Mouse (Mus musculus): Measurements from ENCODE around the gene Wnt3. TPM values are rescaled to one million over a fixed set of nuclear protein-coding genes. Genes with fewer than 3 reads are reported as not detected.

The Wnt3 gene
- total and polyA plus RNA-seq, 3 experiments = 0.04 TPM; not detected in 2

DNA sequence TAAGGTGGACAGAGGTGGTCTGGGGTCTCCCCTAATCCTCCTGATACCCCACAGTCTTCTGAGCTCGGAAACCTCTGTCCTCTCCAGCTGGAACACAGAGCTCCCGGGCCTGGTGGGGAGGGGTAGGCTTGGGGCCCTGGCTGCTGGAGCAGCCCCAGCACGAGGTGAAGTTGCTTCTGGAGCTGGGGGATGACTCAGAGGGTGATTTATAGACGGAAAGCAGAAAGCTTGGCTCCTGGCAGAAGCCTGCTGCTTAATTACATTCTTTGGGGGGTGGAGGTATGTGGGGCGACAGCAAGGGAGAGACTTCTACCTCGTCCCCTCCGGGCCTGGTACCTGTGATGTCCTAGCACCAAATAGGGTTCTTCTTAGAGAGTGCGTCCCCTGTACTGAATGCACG lies 6.2 kb downstream of the Wnt3 start:
- dilution Hi-C loops (cut with MboI; ENCODE audit: extremely low pct_ligation_motif_present, extremely low pct_unique_long_range_greater_than_20kb, low sequenced_read_pairs) = no loop called here
- peaks cover 0 to 28% of the 10 kb centered on the region in 2 experiments; a peak in 2 of 4 replicates for H3K4me1 ChIP-seq (ENCODE audit: control insufficient read depth in 1 of 2, insufficient read depth in 2 of 2)
- in situ Hi-C loops (cut with MboI; ENCODE audit: low pct_ligation_motif_present, low pct_unique_long_range_greater_than_20kb, low sequenced_read_pairs) = no loop called here
- no peak overlapping the region for H3K4me3 ChIP-seq (replicated peaks in 1 of 3; ENCODE audit: low read depth in 2 of 3, low read length in 2 of 3, poor library complexity in 1 of 3)
- peaks cover 84% of the 10 kb centered on the region for H3K27me3 ChIP-seq (replicated peaks)
- no peak overlapping the region for H3K4me2 ChIP-seq (ENCODE audit: insufficient read depth, low read depth, poor library complexity, severe bottlenecking)
- H3K27ac ChIP-seq (ENCODE audit: insufficient read depth, low read depth) = no peak overlapping the region
- H3K9ac ChIP-seq (ENCODE audit: insufficient read depth, low read depth) = no peak overlapping the region
- no peak for DNase-seq (ENCODE audit: extremely low read depth)
- H3K9me3 ChIP-seq (replicated peaks; ENCODE audit: low read length) = peaks cover 20% of the 10 kb centered on the region
- no peak for TF ChIP-seq EP300 (IDR thresholded peaks at IDR 0.05; ENCODE audit: low read length)
- TF ChIP-seq NRF1 (IDR thresholded peaks at IDR 0.05; ENCODE audit: low read depth, low read length) = no peak
- TF ChIP-seq IRF4 (IDR thresholded peaks at IDR 0.05; ENCODE audit: low read depth, low read length) = no peak
- TF ChIP-seq SIN3A (IDR thresholded peaks at IDR 0.05; ENCODE audit: low read length) = no peak
- no peak for TF ChIP-seq MYC (IDR thresholded peaks at IDR 0.05; ENCODE audit: low read depth, low read length)
- no peak for TF ChIP-seq E2F4 (IDR thresholded peaks at IDR 0.05; ENCODE audit: insufficient replicate concordance, low read depth, low read length)
- no peak for TF ChIP-seq UBTF (IDR thresholded peaks at IDR 0.05; ENCODE audit: low read depth, low read length)
- TF ChIP-seq BHLHE40 (IDR thresholded peaks at IDR 0.05; ENCODE audit: low read depth, low read length) = no peak
- TF ChIP-seq RAD21 (IDR thresholded peaks at IDR 0.05; ENCODE audit: low read depth, low read length) = no peak
- TF ChIP-seq CTCF (conservative IDR thresholded peaks at IDR 0.05 in 1 of 2, IDR thresholded peaks at IDR 0.05 in 1 of 2; ENCODE audit: low read depth in 2 of 2, low read length in 2 of 2) = no peak
- no peak for TF ChIP-seq ZNF384 (IDR thresholded peaks at IDR 0.05; ENCODE audit: low read depth, low read length)
- TF ChIP-seq ETS1 (conservative IDR thresholded peaks at IDR 0.05; ENCODE audit: low read depth, low read length) = no peak
- H3K79me2 ChIP-seq (replicated peaks; ENCODE audit: control insufficient read depth, extremely low read depth, insufficient read depth, poor library complexity, severe bottlenecking) = no peaks in the 10 kb centered on the region
- H3K36me3 ChIP-seq (replicated peaks in 1 of 2; ENCODE audit: control insufficient read depth in 1 of 2, insufficient read depth in 1 of 2, low read length in 1 of 2) = no peaks in the 10 kb centered on the region

DNA sequence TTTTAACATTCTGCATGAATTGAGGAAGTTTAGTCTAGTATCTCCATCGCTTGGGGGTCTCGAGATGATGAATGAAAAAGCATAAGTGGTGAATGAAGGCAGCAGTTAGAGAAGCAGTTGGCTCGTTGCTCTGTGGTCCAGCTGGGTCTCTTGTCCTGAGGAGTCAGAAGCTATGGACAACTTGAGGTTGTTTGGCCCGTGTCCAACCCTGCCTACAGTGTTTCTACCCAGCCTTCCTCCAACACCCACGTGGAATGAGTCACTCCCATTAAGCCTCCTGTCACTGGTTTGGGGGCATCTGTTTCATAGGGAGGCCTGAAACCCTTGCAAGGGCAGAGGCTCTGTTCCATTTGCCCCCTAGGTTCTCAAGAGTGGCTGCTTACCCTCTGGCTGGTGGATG lies 16.0 kb downstream of the Wnt3 start:
- Histone ChIP-seq H3K4me1 (ENCODE audit: control insufficient read depth in 1 of 2, insufficient read depth in 2 of 2) (peaks cover 8 to 11% of the 10 kb centered on the region in 2 experiments), H3K36me3 (replicated peaks in 1 of 2; ENCODE audit: control insufficient read depth in 1 of 2, insufficient read depth in 1 of 2, low read length in 1 of 2) (no peaks in the 10 kb centered on the region), H3K4me2 (ENCODE audit: insufficient read depth, low read depth, poor library complexity, severe bottlenecking) (no peak overlapping the region), H3K27ac (ENCODE audit: insufficient read depth, low read depth) (no peak overlapping the region), H3K27me3 (replicated peaks) (peaks cover 96% of the 10 kb centered on the region), H3K9me3 (replicated peaks; ENCODE audit: low read length) (no peaks in the 10 kb centered on the region), H3K4me3 (replicated peaks in 1 of 3; ENCODE audit: low read depth in 2 of 3, low read length in 2 of 3, poor library complexity in 1 of 3) (no peak overlapping the region), H3K9ac (ENCODE audit: insufficient read depth, low read depth) (no peak overlapping the region), H3K79me2 (replicated peaks; ENCODE audit: control insufficient read depth, extremely low read depth, insufficient read depth, poor library complexity, severe bottlenecking) (no peaks in the 10 kb centered on the region)
- dilution Hi-C loops (cut with MboI; ENCODE audit: extremely low pct_ligation_motif_present, extremely low pct_unique_long_range_greater_than_20kb, low sequenced_read_pairs) = no loop called here
- in situ Hi-C loops (cut with MboI; ENCODE audit: low pct_ligation_motif_present, low pct_unique_long_range_greater_than_20kb, low sequenced_read_pairs) = no loop called here
- no peak for DNase-seq (ENCODE audit: extremely low read depth)
- TF ChIP-seq BHLHE40 (IDR thresholded peaks at IDR 0.05; ENCODE audit: low read depth, low read length) (no peak), UBTF (IDR thresholded peaks at IDR 0.05; ENCODE audit: low read depth, low read length) (no peak), RAD21 (IDR thresholded peaks at IDR 0.05; ENCODE audit: low read depth, low read length) (no peak), IRF4 (IDR thresholded peaks at IDR 0.05; ENCODE audit: low read depth, low read length) (no peak), CHD1 (IDR thresholded peaks at IDR 0.05; ENCODE audit: low read depth, low read length) (no peak), SMC3 (IDR thresholded peaks at IDR 0.05; ENCODE audit: low read depth, low read length) (no peak), PAX5 (IDR thresholded peaks at IDR 0.05; ENCODE audit: low read length) (no peak), POLR2AphosphoS2 (IDR thresholded peaks at IDR 0.05; ENCODE audit: low read depth, low read length) (no peak)
